In genomic region chr6:113350538-113350937, GRCm38 (mm10) we compare ENCODE assay signal across 29 mouse cellular contexts. TPM values are rescaled to one million over a fixed set of nuclear protein-coding genes. Genes with fewer than 3 reads are reported as not detected.
DNase-seq lines count a peak whose midpoint lies in the region; ATAC-seq and TF ChIP-seq lines count a peak whose summit lies in the region.
"Had no signal": no experiment of that assay in that cellular context is flagged by ENCODE, and none has a peak within 500 bp of the region (broad histone marks: within the 10 kb centered on the region; RNA-seq: fewer than 3 reads in every experiment).

No protein-coding gene starts in this region.

- no peak overlapping the region for H3K4me2 ChIP-seq in kidney, postnatal 0 days (ENCODE audit: low read length)
- H3K4me2 ChIP-seq in intestine, postnatal 0 days (replicated peaks; ENCODE audit: low read depth) = no peak overlapping the region
- H3K4me2 ChIP-seq: hindbrain, embryonic 12.5 days; hindbrain, embryonic 15.5 days had no signal

- no peaks in the 10 kb centered on the region for H3K9me3 ChIP-seq in kidney, postnatal 0 days (replicated peaks; ENCODE audit: low read length)
- no peaks in the 10 kb centered on the region for H3K9me3 ChIP-seq in intestine, postnatal 0 days (ENCODE audit: control insufficient read depth)
- H3K9me3 ChIP-seq: G1E; heart, embryonic 10.5 days; hindbrain, embryonic 12.5 days; hindbrain, embryonic 15.5 days had no signal

- DNase-seq in kidney, postnatal 0 days (ENCODE audit: low spot score) = no peak
- no peak for DNase-seq in kidney, postnatal 25 days
- DNase-seq in ES-CJ7 (ENCODE audit: low read depth, low spot score) (peak; percentile 83), ZHBTc4 (ENCODE audit: low read depth, low spot score) (peak; percentile 61)
- DNase-seq in thymus, adult 18-20 months = no peak
- DNase-seq: adrenal gland, adult 8-10 months; adrenal gland, postnatal 25 days; B cell, adult 2 months; cerebellum, adult 11-12 months; cerebellum, adult 8-10 months; cerebellum, postnatal 10 days; cerebellum, postnatal 36 days; embryo, embryonic 11 days; forebrain, postnatal 0 days; gastrocnemius, adult 2 months; gastrocnemius, postnatal 25 days; heart, adult 2 months; kidney, adult 11 months had no signal

- peak; percentile 43; the same call in 1 of the 2 replicates for ATAC-seq in kidney, postnatal 0 days (replicated peaks; ENCODE audit: low FRiP score, low read depth)
- peak; percentile 36; the same call in 1 of the 2 replicates for ATAC-seq in intestine, postnatal 0 days
- no peak for ATAC-seq in erythroid progenitor cell, adult 5-6 weeks (replicated peaks; ENCODE audit: low FRiP score, poor library complexity, severe bottlenecking)
- no peak for ATAC-seq in megakaryocyte progenitor cell, adult 5-6 weeks (replicated peaks; ENCODE audit: poor library complexity)
- ATAC-seq: activated CD4-positive, CD25-positive, alpha-beta regulatory T cell, adult 4 months; forebrain, embryonic 14.5 days; forebrain, postnatal 0 days; Patski had no signal

- no peak overlapping the region for H3K4me3 ChIP-seq in kidney, postnatal 0 days (replicated peaks; ENCODE audit: low read depth, low read length)
- no peak overlapping the region for H3K4me3 ChIP-seq in intestine, postnatal 0 days (ENCODE audit: low read depth, low read length)
- H3K4me3 ChIP-seq: gastrocnemius, adult 2 months; heart, adult 2 months; heart, embryonic 10.5 days; hindbrain, embryonic 12.5 days; hindbrain, embryonic 15.5 days had no signal

- no peaks in the 10 kb centered on the region for H3K27me3 ChIP-seq in kidney, postnatal 0 days (ENCODE audit: insufficient read depth, low read length)
- no peaks in the 10 kb centered on the region for H3K27me3 ChIP-seq in intestine, postnatal 0 days (replicated peaks; ENCODE audit: control insufficient read depth, insufficient read depth, low read length)
- H3K27me3 ChIP-seq: CH12.LX; hindbrain, embryonic 12.5 days; hindbrain, embryonic 15.5 days; Patski had no signal

- H3K4me1 ChIP-seq in kidney, postnatal 0 days (replicated peaks; ENCODE audit: insufficient read depth, low read length) = no peaks in the 10 kb centered on the region
- no peaks in the 10 kb centered on the region for H3K4me1 ChIP-seq in intestine, postnatal 0 days (replicated peaks; ENCODE audit: control insufficient read depth, insufficient read depth, low read length)
- H3K4me1 ChIP-seq: heart, embryonic 10.5 days; hindbrain, embryonic 12.5 days; hindbrain, embryonic 15.5 days had no signal

- H3K27ac ChIP-seq in kidney, postnatal 0 days = no peak overlapping the region
- H3K27ac ChIP-seq in intestine, postnatal 0 days (ENCODE audit: low read depth, low read length) = no peak overlapping the region
- H3K27ac ChIP-seq: gastrocnemius, adult 2 months; heart, adult 2 months; heart, embryonic 10.5 days; hindbrain, embryonic 12.5 days; hindbrain, embryonic 15.5 days had no signal

- H3K9ac ChIP-seq in kidney, postnatal 0 days (ENCODE audit: low read depth, low read length) = no peak overlapping the region
- no peak overlapping the region for H3K9ac ChIP-seq in intestine, postnatal 0 days (ENCODE audit: low read depth, low read length)
- H3K9ac ChIP-seq: forebrain, postnatal 0 days; hindbrain, embryonic 12.5 days; hindbrain, embryonic 15.5 days had no signal

- no peaks in the 10 kb centered on the region for H3K36me3 ChIP-seq in kidney, postnatal 0 days (ENCODE audit: insufficient read depth, low read length)
- no peaks in the 10 kb centered on the region for H3K36me3 ChIP-seq in intestine, postnatal 0 days (ENCODE audit: control insufficient read depth, insufficient read depth)
- H3K36me3 ChIP-seq: G1E; heart, embryonic 10.5 days; hindbrain, embryonic 12.5 days; hindbrain, embryonic 15.5 days had no signal

- no peak for TF ChIP-seq CTCF in kidney, postnatal 0 days (IDR thresholded peaks at IDR 0.05; ENCODE audit: low read depth)
- no peak for TF ChIP-seq CTCF in intestine, postnatal 0 days (IDR thresholded peaks at IDR 0.05; ENCODE audit: low read depth)

RNA-seq across cellular contexts. Expression of gene Camk1, which starts 6.8 kb away (rescaled TPM):
- polyA plus RNA-seq in kidney, postnatal 0 days (2015; fragmentation: Nextera tagmentation; extraction: Ambion mirVana) = 90.6 and 99.7 TPM in 2 replicates
- 35.9 and 37.0 TPM in 2 replicates for polyA plus RNA-seq in intestine, postnatal 0 days (2015; fragmentation: Nextera tagmentation; extraction: Ambion mirVana)
- 8.8 and 13.3 TPM in 2 replicates for total RNA-seq in erythroid progenitor cell, adult 5-6 weeks (2015; ENCODE audit: low replicate concordance)
- 3.1 and 8.5 TPM in 2 replicates for total RNA-seq in erythroid progenitor cell, adult 5-6 weeks (2017; ENCODE audit: low replicate concordance)
- 10.2 and 15.2 TPM in 2 replicates for total RNA-seq in megakaryocyte progenitor cell, adult 5-6 weeks (2015)
- 16.6 and 24.3 TPM in 2 replicates for total RNA-seq in megakaryocyte progenitor cell, adult 5-6 weeks (2017)

RNA-seq across cellular contexts. Expression of gene Ogg1, which starts 23.8 kb away (rescaled TPM):
- 14.0 TPM in 2 replicates for polyA plus RNA-seq in kidney, postnatal 0 days (2015; fragmentation: Nextera tagmentation; extraction: Ambion mirVana)
- 8.0 and 9.7 TPM in 2 replicates for polyA plus RNA-seq in intestine, postnatal 0 days (2015; fragmentation: Nextera tagmentation; extraction: Ambion mirVana)
- 3.2 and 9.2 TPM in 2 replicates for total RNA-seq in erythroid progenitor cell, adult 5-6 weeks (2015; ENCODE audit: low replicate concordance)
- total RNA-seq in erythroid progenitor cell, adult 5-6 weeks (2017; ENCODE audit: low replicate concordance) = not detected in 2 replicates
- 12.7 and 13.4 TPM in 2 replicates for total RNA-seq in megakaryocyte progenitor cell, adult 5-6 weeks (2015)
- 4.1 and 9.7 TPM in 2 replicates for total RNA-seq in megakaryocyte progenitor cell, adult 5-6 weeks (2017)

RNA-seq across cellular contexts. Expression of gene Tada3, which starts 27.1 kb away (rescaled TPM):
- polyA plus RNA-seq in kidney, postnatal 0 days (2015; fragmentation: Nextera tagmentation; extraction: Ambion mirVana) = 37.9 and 39.9 TPM in 2 replicates
- 19.7 and 23.5 TPM in 2 replicates for polyA plus RNA-seq in intestine, postnatal 0 days (2015; fragmentation: Nextera tagmentation; extraction: Ambion mirVana)
- 1.7 and 6.8 TPM in 2 replicates for total RNA-seq in erythroid progenitor cell, adult 5-6 weeks (2015; ENCODE audit: low replicate concordance)
- 9.9 and 10.9 TPM in 2 replicates for total RNA-seq in erythroid progenitor cell, adult 5-6 weeks (2017; ENCODE audit: low replicate concordance)
- 23.0 and 24.5 TPM in 2 replicates for total RNA-seq in megakaryocyte progenitor cell, adult 5-6 weeks (2015)
- 11.9 and 13.9 TPM in 2 replicates for total RNA-seq in megakaryocyte progenitor cell, adult 5-6 weeks (2017)

RNA-seq across cellular contexts. Expression of gene Arpc4, which starts 27.4 kb away (rescaled TPM):
- 375 and 420 TPM in 2 replicates for polyA plus RNA-seq in kidney, postnatal 0 days (2015; fragmentation: Nextera tagmentation; extraction: Ambion mirVana)
- polyA plus RNA-seq in intestine, postnatal 0 days (2015; fragmentation: Nextera tagmentation; extraction: Ambion mirVana) = 409 and 418 TPM in 2 replicates
- 45.3 and 71.7 TPM in 2 replicates for total RNA-seq in erythroid progenitor cell, adult 5-6 weeks (2015; ENCODE audit: low replicate concordance)
- total RNA-seq in erythroid progenitor cell, adult 5-6 weeks (2017; ENCODE audit: low replicate concordance) = 33.7 and 71.5 TPM in 2 replicates
- 171 and 208 TPM in 2 replicates for total RNA-seq in megakaryocyte progenitor cell, adult 5-6 weeks (2015)
- total RNA-seq in megakaryocyte progenitor cell, adult 5-6 weeks (2017) = 306 and 331 TPM in 2 replicates

RNA-seq across cellular contexts. Expression of gene Ttll3, which starts 38.5 kb away (rescaled TPM):
- polyA plus RNA-seq in kidney, postnatal 0 days (2015; fragmentation: Nextera tagmentation; extraction: Ambion mirVana) = 1.5 and 2.0 TPM in 2 replicates
- polyA plus RNA-seq in intestine, postnatal 0 days (2015; fragmentation: Nextera tagmentation; extraction: Ambion mirVana) = 1.4 and 1.6 TPM in 2 replicates
- total RNA-seq in erythroid progenitor cell, adult 5-6 weeks (2015; ENCODE audit: low replicate concordance) = 0.72 TPM in 1 of 2 replicates, not detected in the other
- 1.7 and 4.0 TPM in 2 replicates for total RNA-seq in erythroid progenitor cell, adult 5-6 weeks (2017; ENCODE audit: low replicate concordance)
- 2.5 and 4.3 TPM in 2 replicates for total RNA-seq in megakaryocyte progenitor cell, adult 5-6 weeks (2015)
- total RNA-seq in megakaryocyte progenitor cell, adult 5-6 weeks (2017) = 2.0 and 2.9 TPM in 2 replicates

Comparison
In these comparisons a context has a peak if more than half of its experiments do, and no peak if none do; other contexts are left out.
1. ATAC-seq: peak in kidney, postnatal 0 days (single experiment) and intestine, postnatal 0 days (single experiment); none in erythroid progenitor cell, adult 5-6 weeks (single experiment) and megakaryocyte progenitor cell, adult 5-6 weeks (single experiment).
2. DNase-seq: peak in ES-CJ7 (single experiment) and ZHBTc4 (single experiment); none in kidney, postnatal 0 days (single experiment), kidney, postnatal 25 days (0 of 2) and thymus, adult 18-20 months (0 of 2).